Mouse (Mus musculus): ENCODE data around the gene Xxylt1.

- TF ChIP-seq HCFC1 (IDR thresholded peaks at IDR 0.05; ENCODE audit: borderline replicate concordance, insufficient read depth, low read length) (no peak), ZC3H11A (IDR thresholded peaks at IDR 0.05; ENCODE audit: borderline replicate concordance, low read depth, low read length) (no peak), CHD2 (IDR thresholded peaks at IDR 0.05; ENCODE audit: low read depth, low read length) (no peak), ZNF384 (IDR thresholded peaks at IDR 0.05; ENCODE audit: low read depth, low read length) (no peak)
Observed at GRCm38 (mm10) chr16:31081125-31081664, at the start of gene Xxylt1.
